Comparison of ENCODE assay signal across 10 mouse cellular contexts in genomic region chr2:128185942-128186341, GRCm38 (mm10).
"Had no signal": no experiment of that assay in that cellular context is flagged by ENCODE, and none has a peak within 500 bp of the region (broad histone marks: within the 10 kb centered on the region; RNA-seq: fewer than 3 reads in every experiment).

No protein-coding gene starts in this region.

- H3K36me3 ChIP-seq: limb, embryonic 13.5 days; midbrain, embryonic 13.5 days; stomach, embryonic 15.5 days had no signal

- H3K4me2 ChIP-seq: limb, embryonic 13.5 days; midbrain, embryonic 13.5 days; stomach, embryonic 15.5 days had no signal

- H3K4me3 ChIP-seq: limb, embryonic 13.5 days; midbrain, embryonic 13.5 days; stomach, embryonic 15.5 days had no signal

- H3K27me3 ChIP-seq: limb, embryonic 13.5 days; midbrain, embryonic 13.5 days; stomach, embryonic 15.5 days had no signal

- H3K27ac ChIP-seq: limb, embryonic 13.5 days; liver, embryonic 14.5 days; midbrain, embryonic 13.5 days; stomach, embryonic 15.5 days had no signal

- H3K9ac ChIP-seq: limb, embryonic 13.5 days; liver, embryonic 14.5 days; midbrain, embryonic 13.5 days; stomach, embryonic 15.5 days had no signal

- H3K9me3 ChIP-seq: limb, embryonic 13.5 days; midbrain, embryonic 13.5 days; stomach, embryonic 15.5 days had no signal

- H3K4me1 ChIP-seq: midbrain, embryonic 13.5 days; stomach, embryonic 15.5 days had no signal

- DNase-seq: kidney, adult 18-20 months; kidney, postnatal 14 days; left cerebral cortex, postnatal 4 days; right cerebral cortex, postnatal 14 days; thymus, adult 2 months; thymus, postnatal 36 days had no signal

- ATAC-seq: midbrain, embryonic 13.5 days had no signal
